Mouse (Mus musculus) left cerebral cortex, postnatal 10 days (tissue): ENCODE data around the gene Katna1. TPM values are rescaled to one million over a fixed set of nuclear protein-coding genes. Genes with fewer than 3 reads are reported as not detected.
"Not testable (repeated sequence)": the region's sequence is repeated elsewhere in the genome, so short reads cannot be mapped to it uniquely, and the experiment has no call there.

Source experiments
- DNase-seq, 2 experiments: peaks; one replicate each; pipeline ENCODE4 v3.0.0; 2021 to 2022; ENCODE audit warnings: low spot score in 2 of 2, mixed read lengths in 1 of 2; ENCODE audit errors: extremely low spot score in 1 of 2
- intact Hi-C: fragments of 180-260 bp; cut with DNase I; formaldehyde crosslinking; loops from one replicate; pipeline ENCODE4 v1.15.1; 2025
- total RNA-seq, 2 experiments: library from RNA; stranded (reverse); gene quantifications; 2 replicates each; pipeline ENCODE4 v1.2.3; 2021

Gene Katna1
- total RNA-seq, result 10 to 100 TPM; 12.4 to 14.9 TPM

DNA sequence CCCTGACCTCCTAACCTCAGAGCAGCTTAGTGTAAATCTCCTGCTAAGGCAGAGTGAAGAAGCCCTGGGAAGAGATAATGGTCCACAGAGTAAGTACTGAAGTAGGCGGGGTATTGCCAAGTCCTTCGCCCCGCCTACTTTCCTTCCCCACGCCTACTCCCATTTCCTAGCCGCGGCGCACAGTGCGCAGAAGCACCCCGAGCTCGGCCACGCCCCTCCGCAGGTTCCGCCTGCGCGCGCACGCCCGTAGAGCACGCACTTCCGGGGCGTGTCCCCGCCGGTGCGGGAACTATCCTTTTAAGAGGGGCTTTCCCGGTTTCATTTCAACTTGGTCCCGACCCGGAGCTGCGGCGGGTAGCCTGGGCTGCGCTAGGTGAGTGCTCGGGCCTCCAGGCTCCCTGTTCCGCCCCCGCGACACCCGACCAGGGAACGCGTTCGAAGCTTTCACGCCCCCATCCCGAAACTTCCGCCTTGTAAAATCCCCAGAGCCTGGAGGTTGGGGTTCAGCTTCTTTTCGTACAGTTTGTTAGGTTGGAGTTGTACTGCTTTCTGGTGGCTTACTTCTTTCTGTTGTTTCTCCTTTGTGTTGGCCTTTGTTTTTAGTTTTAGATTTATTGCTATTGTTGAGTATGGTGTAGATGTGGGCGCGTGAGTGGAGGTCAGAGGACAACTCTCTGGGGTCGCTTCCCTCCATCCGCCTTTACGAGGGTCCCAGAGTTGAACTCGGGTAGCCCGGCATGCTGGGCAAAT is at the start of gene Katna1:
Gene Katna1 (plus strand): TSS at position 250 of the 750 bp plus-strand sequence.
- peak; percentile 83 to 97 for DNase-seq
- intact Hi-C loops, result no loop called here

DNA sequence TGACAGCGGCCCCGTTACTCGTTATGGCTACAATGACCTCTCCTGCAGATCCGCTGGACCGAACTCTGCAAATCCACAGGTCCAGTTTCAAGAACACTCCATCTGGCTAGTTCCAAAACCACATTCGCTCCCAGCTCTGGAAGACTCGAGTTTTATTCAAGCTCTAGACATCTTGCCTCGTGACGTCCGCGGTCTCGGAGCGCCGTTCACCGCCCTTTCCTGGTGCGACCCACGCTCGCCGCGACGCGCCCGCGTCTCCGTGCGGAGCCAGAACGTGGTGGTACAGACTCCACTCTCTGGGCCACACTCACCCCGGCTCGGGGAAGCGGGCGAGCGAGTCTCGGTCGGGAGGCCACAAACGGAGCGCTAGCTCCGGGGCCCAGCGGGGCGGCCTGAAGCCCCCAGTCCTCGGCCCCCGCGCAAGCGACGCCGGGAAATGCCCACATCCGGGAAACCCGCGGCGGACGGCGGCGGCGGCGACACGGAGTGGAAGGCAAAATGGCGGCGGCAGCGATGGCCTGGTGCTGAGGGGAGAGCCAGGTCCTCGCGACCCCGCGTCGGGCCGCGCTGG is 45.0 kb upstream of the Katna1 start, which contains the start of the genes Pcmt1 and Lats1:
Gene Pcmt1 (minus strand): TSS at position 406 of the 571 bp plus-strand sequence.
Gene Lats1 (plus strand): TSS at position 484 of the 571 bp plus-strand sequence.
- intact Hi-C loops, result no loop called here
- peak; percentile 75 to 93 for DNase-seq

DNA sequence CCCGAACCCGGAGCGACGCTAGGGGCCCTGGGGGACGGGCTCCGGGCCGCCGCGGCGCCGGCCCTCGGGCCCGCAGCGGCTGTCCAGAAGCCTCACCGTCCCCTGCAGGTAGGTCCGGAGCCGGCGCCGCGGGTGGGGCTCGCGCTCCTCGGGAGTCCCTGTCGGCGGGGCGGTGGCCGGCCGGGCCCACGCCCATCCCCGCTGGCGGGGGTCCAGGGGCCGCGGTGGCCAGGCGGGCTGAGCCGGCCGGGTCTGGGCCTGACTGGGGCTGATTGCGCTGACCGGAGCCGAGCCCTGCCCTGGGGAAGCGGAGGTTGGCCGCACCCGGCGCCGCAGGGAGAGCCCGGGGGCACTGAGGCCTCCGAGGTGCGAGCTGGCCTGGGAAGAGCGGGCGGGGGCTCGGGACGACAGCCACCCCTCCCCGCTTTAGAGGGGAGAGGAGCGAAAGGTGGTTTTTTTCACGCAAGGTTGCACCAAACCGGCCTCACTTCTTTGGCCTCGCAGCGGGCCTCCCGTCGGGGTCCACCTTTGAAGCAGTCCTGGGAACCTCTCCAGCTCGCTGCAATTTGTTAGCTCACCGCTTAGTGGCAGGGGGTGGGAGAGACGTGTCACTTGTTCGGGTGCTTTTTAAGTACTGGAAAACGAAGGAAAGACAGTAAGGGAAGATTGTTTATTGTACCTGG is 44.3 kb upstream of the Katna1 start:
- intact Hi-C loops, result no loop called here
- DNase-seq, result peak; percentile 49 to 85

DNA sequence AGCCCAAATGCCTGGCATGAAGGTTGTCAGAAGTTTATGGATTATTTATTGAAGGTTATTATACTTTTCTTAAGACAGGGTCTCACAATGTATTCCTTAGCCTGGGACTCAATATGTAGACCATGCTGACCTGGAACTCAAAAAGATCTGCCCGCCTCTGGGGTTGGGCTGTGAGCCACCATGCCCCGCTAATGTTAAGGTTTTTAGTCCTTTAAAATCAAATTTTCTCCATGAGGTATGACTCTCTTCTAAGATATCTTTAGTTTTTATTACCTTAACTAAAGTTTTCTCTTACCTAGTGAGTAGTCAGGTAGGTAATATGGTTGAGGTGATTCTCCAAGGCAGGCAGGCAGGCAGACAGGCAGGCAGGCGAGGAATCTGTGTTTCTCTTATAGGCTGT is 43.6 kb upstream of the Katna1 start:
- DNase-seq, result no peak

DNA sequence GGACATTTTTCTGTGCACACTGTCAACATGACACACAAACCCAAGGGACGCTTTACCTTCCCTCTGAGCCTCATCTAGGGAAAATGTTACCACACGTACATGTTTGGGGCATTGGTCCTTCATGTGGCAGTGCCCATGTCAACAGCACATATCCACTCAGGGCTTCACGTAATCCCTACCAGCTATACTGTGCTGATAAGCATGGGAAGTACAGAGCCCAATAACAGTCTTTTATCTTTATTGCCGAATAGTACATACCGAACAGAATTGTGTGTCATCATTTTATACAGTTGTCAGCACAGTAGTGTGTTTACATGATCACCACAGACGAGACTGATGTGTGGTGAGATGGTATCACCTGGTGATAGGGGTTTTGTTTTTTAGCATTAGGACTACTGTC is 38.9 kb upstream of the Katna1 start:
- intact Hi-C loops, result no loop called here
- DNase-seq, result no peak

More for the DNA sequence above, 43.6 kb upstream of the Katna1 start:
- intact Hi-C loops, result no loop called here

DNA sequence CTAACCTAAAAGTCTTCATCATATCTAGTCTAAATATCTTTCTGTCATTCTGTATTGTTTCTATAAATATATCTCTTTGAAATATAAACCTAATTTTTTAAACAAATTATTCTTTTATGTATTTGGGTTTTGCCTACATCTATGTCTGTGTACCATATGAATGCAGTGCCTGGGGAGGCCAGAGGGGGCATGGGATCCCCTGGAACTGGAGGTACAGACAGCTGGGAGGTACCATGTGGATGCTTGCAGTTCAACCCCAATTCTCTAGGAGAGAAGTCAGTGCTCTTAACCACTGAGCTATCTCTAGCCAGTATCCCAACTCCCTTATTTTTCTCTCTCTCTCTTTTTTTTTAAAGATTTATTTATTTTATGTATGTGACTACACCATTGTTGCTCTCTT is 30.5 kb upstream of the Katna1 start:
- DNase-seq, result no peak
- intact Hi-C loops, result no loop called here

DNA sequence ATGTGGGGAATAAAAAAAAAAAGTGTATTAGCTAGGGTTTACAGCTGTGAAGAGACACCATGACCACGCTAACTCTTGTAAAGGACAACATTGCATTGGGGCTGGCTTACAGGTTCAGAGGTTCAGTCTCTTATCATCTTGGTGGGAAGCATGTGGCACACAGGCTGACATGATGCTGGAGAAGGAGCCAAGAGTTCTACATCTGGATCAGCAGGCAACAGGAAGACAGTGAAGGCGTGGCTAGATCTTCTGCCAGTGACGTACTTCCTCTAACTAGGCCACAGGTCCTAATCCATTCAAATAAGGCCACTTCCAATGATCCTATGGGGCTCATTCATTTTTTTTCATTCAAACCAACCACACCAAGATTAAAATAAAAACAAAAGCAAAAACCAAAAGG is 25.7 kb upstream of the Katna1 start:
- intact Hi-C loops, result loop anchor here (5.0 kb wide), 1 partner anchor 102 kb away; no protein-coding TSS in a partner anchor
- DNase-seq, result no peak

DNA sequence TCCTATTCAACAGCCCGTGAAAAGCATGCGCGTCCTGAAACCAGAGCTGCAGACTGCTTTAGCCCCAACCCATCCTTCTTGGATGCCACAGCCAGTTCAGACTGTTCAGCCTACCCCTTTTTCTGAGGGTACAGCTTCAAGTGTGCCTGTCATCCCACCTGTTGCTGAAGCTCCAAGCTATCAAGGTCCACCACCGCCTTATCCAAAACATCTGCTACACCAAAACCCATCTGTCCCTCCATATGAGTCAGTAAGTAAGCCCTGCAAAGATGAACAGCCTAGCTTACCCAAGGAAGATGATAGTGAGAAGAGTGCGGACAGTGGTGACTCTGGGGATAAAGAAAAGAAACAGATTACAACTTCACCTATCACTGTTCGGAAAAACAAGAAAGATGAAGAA is 23.2 kb upstream of the Katna1 start:
- intact Hi-C loops, result loop anchor here (5.0 kb wide), 1 partner anchor 100 kb away; no protein-coding TSS in a partner anchor
- DNase-seq, result no peak

DNA sequence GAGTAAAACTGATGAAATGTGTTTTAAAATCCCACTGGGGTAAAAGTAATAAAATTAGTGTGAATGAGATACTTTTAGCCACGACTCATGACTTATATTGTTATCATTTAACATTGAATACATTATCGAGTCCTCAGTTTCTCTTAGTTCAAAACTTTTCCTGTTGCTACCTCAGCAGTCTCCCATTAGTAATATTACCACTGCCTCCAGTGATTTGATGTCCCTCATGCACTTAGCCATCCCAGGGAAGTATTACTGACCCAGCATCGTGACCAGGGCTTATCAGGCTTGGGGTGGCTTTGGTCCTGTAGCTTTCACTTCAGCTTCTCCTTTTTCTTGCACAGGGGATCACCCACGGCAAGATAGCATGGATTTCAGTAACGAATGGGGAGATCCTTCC is 15.7 kb upstream of the Katna1 start:
- intact Hi-C loops, result no loop called here

DNA sequence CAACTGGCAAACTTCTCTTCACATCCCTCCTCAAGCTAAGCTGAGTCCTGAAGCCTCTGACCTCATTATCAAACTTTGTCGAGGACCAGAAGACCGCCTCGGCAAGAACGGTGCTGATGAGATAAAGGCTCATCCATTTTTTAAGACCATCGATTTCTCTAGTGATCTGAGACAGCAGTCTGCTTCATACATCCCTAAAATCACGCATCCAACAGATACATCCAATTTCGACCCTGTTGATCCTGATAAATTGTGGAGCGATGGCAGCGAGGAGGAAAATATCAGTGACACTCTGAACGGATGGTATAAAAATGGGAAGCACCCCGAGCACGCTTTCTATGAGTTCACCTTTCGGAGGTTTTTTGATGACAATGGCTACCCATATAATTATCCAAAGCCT is 13.3 kb upstream of the Katna1 start:
- intact Hi-C loops, result no loop called here
- no peak for DNase-seq

More for the DNA sequence above, 15.7 kb upstream of the Katna1 start:
- no peak for DNase-seq

DNA sequence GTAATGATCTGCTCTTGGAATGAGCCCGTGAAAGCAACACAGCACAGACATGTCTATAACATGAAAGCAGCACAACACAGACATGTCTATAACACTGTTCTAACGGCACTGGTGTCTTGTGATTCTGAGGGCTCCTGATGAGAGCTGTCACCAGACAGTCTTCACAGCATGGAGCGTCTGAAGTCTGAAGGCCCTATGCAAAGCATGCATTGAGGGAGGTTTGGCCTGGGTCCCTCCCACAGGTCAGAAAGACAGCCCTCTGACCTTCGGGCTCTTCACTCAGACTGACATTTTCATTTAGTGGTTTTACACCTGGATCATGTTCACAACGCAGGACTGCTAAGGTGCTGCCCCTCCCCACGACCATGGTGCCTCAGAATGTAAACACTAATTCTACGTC is 10.7 kb upstream of the Katna1 start:
- no peak for DNase-seq
- intact Hi-C loops, result no loop called here

DNA sequence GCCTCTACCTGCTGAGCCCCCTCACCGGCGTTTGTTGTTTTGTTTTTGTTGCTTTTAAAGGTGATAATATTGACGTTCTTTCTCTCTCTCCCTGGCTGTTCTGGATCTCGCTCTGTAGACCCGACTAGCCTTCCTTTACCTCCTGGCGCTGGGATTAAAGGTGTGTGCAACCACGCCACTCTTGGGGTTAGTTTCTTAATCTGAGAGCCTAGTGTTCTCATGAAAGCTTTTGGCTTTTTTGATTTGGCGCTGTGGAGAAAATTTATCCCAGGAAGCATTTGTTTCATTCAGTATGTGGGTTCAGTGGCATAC is 657 bp downstream of the Katna1 start:
- no peak for DNase-seq
- intact Hi-C loops, result no loop called here

DNA sequence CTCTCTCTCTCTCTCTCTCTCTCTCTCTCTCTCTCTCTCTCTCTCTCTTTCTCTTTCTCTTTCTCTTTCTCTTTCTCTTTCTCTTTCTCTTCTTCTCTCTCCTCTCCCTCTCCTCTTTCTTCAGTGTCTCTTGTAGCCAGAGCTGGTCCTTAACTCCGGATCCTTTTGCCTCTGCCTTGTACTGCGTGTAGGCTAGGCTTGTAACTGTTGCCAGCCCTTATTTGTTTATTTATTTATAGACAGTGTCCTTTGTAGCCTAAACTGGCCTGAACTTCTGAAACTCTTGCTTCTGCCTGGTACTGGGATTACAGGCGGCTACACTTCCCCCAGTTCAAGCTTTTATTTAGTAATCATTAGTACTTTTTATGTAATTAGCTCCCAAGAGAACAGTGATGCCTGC is 1.2 kb downstream of the Katna1 start:
- no peak for DNase-seq
- intact Hi-C loops, result no loop called here

DNA sequence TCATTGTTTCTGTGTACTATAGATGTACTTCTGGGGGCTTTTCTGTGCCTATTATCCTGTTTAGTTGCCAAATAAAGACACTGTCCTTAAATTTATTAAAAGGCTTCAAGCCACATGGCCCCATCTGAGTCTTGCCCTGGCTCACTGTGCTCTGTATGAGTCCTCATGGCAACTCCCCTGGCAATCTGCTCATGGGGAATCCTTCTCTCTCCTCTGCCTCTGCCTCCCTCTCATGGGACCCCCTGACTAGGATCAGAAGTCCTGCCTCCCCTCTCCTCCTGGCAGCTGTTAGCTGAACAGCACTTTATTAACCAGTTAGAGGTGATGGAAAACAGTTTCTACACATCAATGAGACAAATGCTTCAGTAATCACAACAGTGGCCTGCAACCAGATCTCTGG is 5.8 kb downstream of the Katna1 start:
- no peak for DNase-seq
- intact Hi-C loops, result no loop called here

DNA sequence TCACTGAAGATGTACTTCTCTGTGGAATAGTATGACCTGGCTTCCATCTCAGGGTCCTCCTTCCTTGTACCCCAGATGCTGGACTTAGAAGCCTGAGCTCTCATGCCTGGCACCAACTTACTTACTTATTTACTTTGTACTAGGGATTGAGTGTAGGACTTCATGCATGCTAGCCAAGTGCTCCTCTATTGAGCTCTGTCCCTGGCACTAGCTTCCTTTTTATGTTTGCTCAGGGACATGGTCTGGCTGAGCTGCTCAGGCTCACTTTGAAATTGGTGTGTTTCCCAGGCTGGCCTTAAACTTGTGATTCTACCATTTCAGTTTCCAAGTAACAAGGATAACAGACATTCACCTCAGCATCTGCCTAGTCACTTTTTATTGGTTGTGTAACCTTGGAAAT is 11.3 kb downstream of the Katna1 start:
- DNase-seq, result peak in 1 of 2 experiments; percentile 6
- intact Hi-C loops, result no loop called here

DNA sequence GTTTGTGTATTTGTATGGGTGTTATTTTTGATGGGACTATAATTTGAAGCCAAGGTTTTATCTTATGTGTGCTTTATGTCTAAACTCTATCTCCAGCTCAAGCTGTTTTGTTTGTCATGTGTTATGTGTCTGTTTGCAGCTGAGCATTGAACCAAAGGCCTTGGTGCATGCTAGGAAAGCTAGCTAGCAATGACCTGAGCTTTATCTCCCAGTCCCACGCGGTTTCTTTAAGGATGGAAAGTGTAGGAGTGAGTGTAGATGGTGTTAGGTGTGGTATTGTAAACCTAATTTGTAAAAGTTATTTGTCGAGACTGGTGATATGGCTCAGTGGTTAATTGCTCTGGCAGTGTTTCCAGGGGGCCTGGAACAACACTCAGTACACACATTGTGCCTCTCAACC is 12.1 kb downstream of the Katna1 start:
- no peak for DNase-seq
- intact Hi-C loops, result no loop called here

DNA sequence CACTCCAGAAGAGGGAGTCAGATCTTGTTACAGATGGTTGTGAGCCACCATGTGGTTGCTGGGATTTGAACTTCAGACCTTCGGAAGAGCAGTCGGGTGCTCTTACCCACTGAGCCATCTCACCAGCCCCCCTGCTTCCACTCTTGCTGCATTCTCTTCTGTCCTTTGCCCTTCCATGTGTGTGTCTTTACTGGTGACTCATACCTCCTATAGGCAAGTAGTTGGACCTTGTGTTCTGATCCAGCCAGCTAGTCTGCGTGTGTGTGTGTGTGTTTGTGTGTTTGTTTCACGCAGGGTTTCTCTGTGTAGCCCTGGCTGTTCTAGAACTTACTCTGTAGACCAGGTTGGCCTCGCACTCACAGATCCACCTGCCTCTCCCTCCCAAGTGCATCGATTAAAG is 19.7 kb downstream of the Katna1 start:
- DNase-seq, intact Hi-C loops: not testable (repeated sequence)

DNA sequence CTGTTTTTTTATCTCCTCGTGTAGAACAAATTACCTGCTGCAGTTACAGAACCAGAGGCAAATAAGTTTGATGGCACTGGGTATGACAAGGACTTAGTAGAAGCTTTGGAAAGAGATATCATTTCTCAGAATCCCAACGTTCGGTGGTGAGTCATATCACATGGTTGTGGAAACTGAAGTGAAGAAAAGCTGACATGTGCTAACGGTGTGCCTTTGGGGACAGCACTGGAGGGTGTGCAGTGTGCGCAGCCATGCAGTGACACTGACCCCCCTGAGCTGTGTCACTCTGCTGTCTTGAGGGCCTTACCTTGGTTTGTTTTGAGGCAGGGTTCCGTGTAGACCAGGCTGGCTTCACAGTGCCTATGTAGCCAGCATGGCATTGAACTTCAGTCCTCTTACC is 23.0 kb downstream of the Katna1 start:
- intact Hi-C loops, result no loop called here
- no peak for DNase-seq

DNA sequence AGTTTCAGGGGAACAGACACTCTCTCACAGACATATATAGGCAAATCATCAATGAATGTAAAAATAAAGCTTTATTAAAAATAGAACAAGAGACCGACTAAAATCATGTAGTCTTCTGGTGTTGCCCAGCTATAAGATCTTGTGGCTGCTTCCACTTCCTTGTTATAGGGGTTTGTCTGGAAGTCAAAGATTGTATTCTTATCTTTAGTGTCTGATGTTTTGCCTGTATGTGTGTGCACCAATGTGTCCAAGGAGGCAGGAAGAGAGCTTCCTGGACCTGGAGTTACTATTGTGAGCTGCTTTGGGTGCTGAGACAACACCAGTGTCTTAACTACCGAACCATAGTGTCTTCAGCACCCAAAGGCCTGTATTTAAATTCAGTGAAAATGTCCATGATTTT is 31.7 kb downstream of the Katna1 start:
- no peak for DNase-seq
- intact Hi-C loops, result no loop called here

DNA sequence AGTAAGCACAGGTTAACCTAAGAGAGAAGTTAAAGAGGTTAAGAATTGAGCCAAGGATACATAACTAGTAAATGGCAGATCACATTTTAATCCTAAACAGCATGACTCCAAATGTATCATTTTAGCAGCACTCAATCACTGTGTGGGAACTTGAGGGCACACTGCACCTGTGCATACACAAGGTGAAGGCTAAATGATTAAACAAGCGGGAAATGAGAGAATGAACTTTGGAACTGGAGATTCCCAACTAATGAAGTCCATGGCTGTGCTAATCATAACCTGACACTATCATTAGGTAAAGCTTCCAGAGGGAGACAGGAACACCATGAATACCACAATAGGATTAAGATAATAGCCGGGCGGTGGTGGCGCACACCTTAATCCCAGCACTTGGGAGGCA is 46.5 kb downstream of the Katna1 start:
- DNase-seq, result no peak
- intact Hi-C loops, result no loop called here
